Mouse (Mus musculus) stomach, embryonic 16.5 days (tissue): ENCODE measurements around the gene Dlx2. TPM values are rescaled to one million over a fixed set of nuclear protein-coding genes. Genes with fewer than 3 reads are reported as not detected.
A peak's percentile ranks its signal among the peaks of the same experiment; 100 is the strongest.

Experiments
- ATAC-seq: fragments of 200-750 bp; cut with Nextera tagmentation; 2 replicates; pipeline ENCODE4 v1.8.0; 2017; ENCODE audit warnings: moderate number of reproducible peaks, moderate TSS enrichment; ENCODE audit not compliant: insufficient read depth, low FRiP score
- H3K27ac ChIP-seq: fragments of 300-500 bp; sonication (generic); 2 replicates; pipeline ENCODE4 v1.5.1; 2014; ENCODE audit warnings: low read length
- H3K27me3 ChIP-seq: fragments of 300-500 bp; sonication (generic); 2 replicates; pipeline ENCODE4 v1.6.1; 2014; ENCODE audit warnings: low read length, control low read depth, mixed read lengths; ENCODE audit not compliant: control insufficient read depth, insufficient read depth
- H3K36me3 ChIP-seq: fragments of 300-500 bp; sonication (generic); 2 replicates; pipeline ENCODE4 v1.6.1; 2014; ENCODE audit warnings: low read length; ENCODE audit not compliant: control insufficient read depth, insufficient read depth
- H3K4me1 ChIP-seq: fragments of 300-500 bp; sonication (generic); 2 replicates; pipeline ENCODE4 v1.6.1; 2014; ENCODE audit warnings: low read length, control low read depth, mixed read lengths; ENCODE audit not compliant: control insufficient read depth, insufficient read depth
- H3K4me2 ChIP-seq: fragments of 300-500 bp; sonication (generic); 2 replicates; pipeline ENCODE4 v1.6.1; 2014; ENCODE audit warnings: low read depth, low read length, mixed read lengths
- H3K4me3 ChIP-seq: fragments of 300-500 bp; sonication (generic); replicated peaks from 2 replicates; pipeline ENCODE4 v1.5.1; 2014; ENCODE audit warnings: mild to moderate bottlenecking, low read length
- H3K9ac ChIP-seq: fragments of 300-500 bp; sonication (generic); 2 replicates; pipeline ENCODE4 v1.6.1; 2014; ENCODE audit warnings: low read length
- H3K9me3 ChIP-seq: fragments of 300-500 bp; sonication (generic); replicated peaks from 2 replicates; pipeline ENCODE4 v1.6.1; 2016; ENCODE audit warnings: low read length, control low read depth; ENCODE audit not compliant: control insufficient read depth
- WGBS: fragments of 180-500 bp; shearing (Covaris S2); extraction: QIAGEN DNeasy Blood & Tissue Kit; methylation state at CpG from one replicate; pipeline ENCODE4 v1.1.7; 2014; 5-methylcytosine and 5-hydroxymethylcytosine counted together
- polyA plus RNA-seq: library from polyadenylated mRNA; unstranded; fragments of >200 nt; fragmentation: Nextera tagmentation; extraction: Ambion mirVana; gene quantifications from 2 replicates; pipeline ENCODE4 v1.2.1, GENCODE M21; 2015

Gene Dlx2
- polyA plus RNA-seq, 1 experiment from 2014 or later, result 2.2 TPM

- WGBS, result 2% methylated on average over 18 of the region's 18 CpGs
- Histone ChIP-seq H3K9ac (no peak overlapping the region), H3K27ac (no peak overlapping the region), H3K4me2 (no peak overlapping the region), H3K9me3 (no peaks in the 10 kb centered on the region), H3K36me3 (no peaks in the 10 kb centered on the region), H3K4me3 (no peak overlapping the region), H3K27me3 (peaks cover 66% of the 10 kb centered on the region), H3K4me1 (peaks cover 2% of the 10 kb centered on the region)
- no peak for ATAC-seq
Measured at GRCm38 (mm10) chr2:71551704-71552103, 5.2 kb upstream of the Dlx2 start.

- H3K9ac ChIP-seq, result no peak overlapping the region
- H3K9me3 ChIP-seq, result no peaks in the 10 kb centered on the region
- H3K36me3 ChIP-seq, result no peaks in the 10 kb centered on the region
- no peak overlapping the region for H3K27ac ChIP-seq
- no peak overlapping the region for H3K4me2 ChIP-seq
- peaks cover 79% of the 10 kb centered on the region for H3K27me3 ChIP-seq
- whole genome bisulfite sequencing, result 24% methylated on average over 3 of the region's 3 CpGs
- ATAC-seq, result no peak
- H3K4me3 ChIP-seq, result no peak overlapping the region
- peaks cover 15% of the 10 kb centered on the region for H3K4me1 ChIP-seq
Measured at GRCm38 (mm10) chr2:71550330-71550729, 3.8 kb upstream of the Dlx2 start.

GRCm38 (mm10) chr2:71547829-71548228 is 1.3 kb upstream of the Dlx2 start:
- Histone ChIP-seq H3K9ac (no peak overlapping the region), H3K4me2 (no peak overlapping the region), H3K27me3 (peaks cover 90% of the 10 kb centered on the region), H3K27ac (no peak overlapping the region), H3K36me3 (no peaks in the 10 kb centered on the region), H3K9me3 (no peaks in the 10 kb centered on the region), H3K4me3 (no peak overlapping the region), H3K4me1 (peaks cover 15% of the 10 kb centered on the region)
- no peak for ATAC-seq
- WGBS, result 5% methylated on average over 8 of the region's 8 CpGs

DNA sequence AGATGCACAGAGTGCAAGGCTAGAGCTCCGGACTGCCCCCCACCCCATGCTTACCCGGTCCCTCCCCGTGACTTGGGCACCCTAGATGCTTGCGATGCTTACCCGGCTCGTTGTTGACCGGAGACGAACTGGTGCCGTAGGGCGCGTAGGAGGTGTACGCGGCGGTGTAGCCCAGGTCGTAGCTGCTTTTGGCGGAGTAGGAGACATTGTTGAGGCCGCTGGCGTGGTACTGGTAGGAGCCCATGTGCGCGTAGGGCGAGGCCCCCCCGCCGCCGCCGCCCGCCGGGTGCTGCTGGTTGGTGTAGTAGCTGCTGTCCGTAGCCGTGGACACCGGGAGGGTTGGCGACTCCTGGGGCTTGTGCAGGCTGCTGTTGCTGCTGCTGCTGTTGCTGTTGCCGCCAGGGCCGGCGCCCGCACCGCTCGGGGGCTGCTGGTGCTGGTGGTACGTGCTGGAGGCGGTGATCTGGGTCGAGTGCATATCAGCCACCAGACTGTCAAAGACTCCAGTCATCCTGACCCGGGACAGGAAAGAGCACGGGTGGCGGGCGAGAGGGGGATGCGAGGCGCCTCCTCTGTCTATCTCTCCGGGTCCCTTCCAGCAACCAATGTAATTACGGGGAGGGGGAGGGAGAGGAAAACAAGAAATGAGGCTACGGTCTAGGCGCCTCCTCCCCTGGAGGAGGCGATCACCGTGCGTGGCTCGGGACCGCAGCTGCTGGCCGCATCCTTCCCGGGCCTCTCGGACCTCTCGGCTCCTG is 493 bp downstream of the Dlx2 start:
- Histone ChIP-seq H3K4me2 (peak overlapping the region; percentile 64), H3K9me3 (no peaks in the 10 kb centered on the region), H3K36me3 (no peaks in the 10 kb centered on the region), H3K27ac (0 out of 2 replicates have a peak overlapping the region, but pooled peaks have one; percentile 12), H3K9ac (peak overlapping the region; percentile 46), H3K27me3 (peaks cover 92% of the 10 kb centered on the region), H3K4me3 (peak overlapping the region; percentile 40), H3K4me1 (peaks cover 20% of the 10 kb centered on the region)
- under 1% methylated on average over 59 of the region's 59 CpGs for WGBS
- ATAC-seq, result peak; percentile 26

DNA sequence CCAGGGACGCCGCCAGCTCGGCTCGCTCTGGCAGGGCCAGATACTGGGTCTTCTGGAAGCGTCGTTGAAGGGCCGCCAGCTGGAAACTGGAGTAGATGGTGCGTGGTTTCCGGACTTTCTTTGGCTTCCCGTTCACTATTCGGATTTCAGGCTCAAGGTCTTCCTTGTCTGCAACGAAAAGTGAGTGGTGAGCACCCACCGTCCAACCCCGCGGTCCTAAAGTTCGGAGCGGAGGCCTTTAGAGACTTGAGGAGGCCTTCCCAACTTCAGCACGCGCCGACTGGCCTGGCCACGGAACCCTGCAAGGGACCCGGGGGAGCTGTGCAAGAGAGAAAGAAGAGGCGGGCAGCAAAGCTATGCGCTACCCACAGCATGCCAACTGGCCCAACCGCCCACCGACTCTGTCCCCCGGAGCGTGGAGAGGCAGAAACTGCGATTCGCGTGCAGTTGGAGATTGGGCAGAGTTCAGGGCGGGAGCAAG is 1.1 kb downstream of the Dlx2 start:
- peaks cover 22% of the 10 kb centered on the region for H3K4me1 ChIP-seq
- no peaks in the 10 kb centered on the region for H3K9me3 ChIP-seq
- peak overlapping the region; percentile 64; the same call in 1 of the 2 replicates for H3K4me2 ChIP-seq
- WGBS, result 2% methylated on average over 32 of the region's 32 CpGs
- peak overlapping the region; percentile 46; the same call in 1 of the 2 replicates for H3K9ac ChIP-seq
- H3K36me3 ChIP-seq, result no peaks in the 10 kb centered on the region
- no peak overlapping the region for H3K27ac ChIP-seq
- H3K4me3 ChIP-seq, result peak overlapping the region; percentile 40
- no peak for ATAC-seq
- peaks cover 92% of the 10 kb centered on the region for H3K27me3 ChIP-seq

- Histone ChIP-seq H3K4me3 (peak overlapping the region; percentile 40), H3K27me3 (peaks cover 93% of the 10 kb centered on the region), H3K9ac (peak overlapping the region; percentile 46; the same call in 1 of the 2 replicates), H3K27ac (no peak overlapping the region), H3K36me3 (no peaks in the 10 kb centered on the region), H3K4me2 (peak overlapping the region; percentile 3; the same call in 1 of the 2 replicates), H3K9me3 (no peaks in the 10 kb centered on the region), H3K4me1 (peaks cover 22% of the 10 kb centered on the region)
- WGBS, result 2% methylated on average over 61 of the region's 61 CpGs
- ATAC-seq, result no peak
Measured at GRCm38 (mm10) chr2:71544391-71545285, 1.9 kb downstream of the Dlx2 start.

GRCm38 (mm10) chr2:71543948-71544347 is 2.6 kb downstream of the Dlx2 start:
- H3K27me3 ChIP-seq, result peaks cover 93% of the 10 kb centered on the region
- peaks cover 22% of the 10 kb centered on the region for H3K4me1 ChIP-seq
- H3K9ac ChIP-seq, result 0 out of 2 replicates have a peak overlapping the region, but pooled peaks have one; percentile 46
- no peak overlapping the region for H3K4me2 ChIP-seq
- peak overlapping the region; percentile 40 for H3K4me3 ChIP-seq
- H3K9me3 ChIP-seq, result no peaks in the 10 kb centered on the region
- no peak for ATAC-seq
- 2% methylated on average over 20 of the region's 20 CpGs for WGBS
- no peaks in the 10 kb centered on the region for H3K36me3 ChIP-seq
- H3K27ac ChIP-seq, result no peak overlapping the region

GRCm38 (mm10) chr2:71543531-71543930 is 3.0 kb downstream of the Dlx2 start:
- H3K4me3 ChIP-seq, result peak overlapping the region; percentile 40
- H3K4me1 ChIP-seq, result peaks cover 22% of the 10 kb centered on the region
- 3% methylated on average over 9 of the region's 9 CpGs for WGBS

More at GRCm38 (mm10) chr2:71543531-71543930, 3.0 kb downstream of the Dlx2 start:
- Histone ChIP-seq H3K36me3 (no peaks in the 10 kb centered on the region), H3K9ac (no peak overlapping the region), H3K9me3 (no peaks in the 10 kb centered on the region), H3K27me3 (peaks cover 93% of the 10 kb centered on the region), H3K4me2 (0 out of 2 replicates have a peak overlapping the region, but pooled peaks have one; percentile 42), H3K27ac (no peak overlapping the region)
- ATAC-seq, result no peak
